Mouse (Mus musculus): ENCODE results near the gene Vps33a.

GRCm38 (mm10) chr5:123522166-123522565, 50.7 kb downstream of the Vps33a start:
- TF ChIP-seq GATA1 (IDR thresholded peaks at IDR 0.05; ENCODE audit: borderline replicate concordance, low read length) (no peak), FLI1 (IDR thresholded peaks at IDR 0.05; ENCODE audit: low read length) (no peak)
